Mouse (Mus musculus) ovary, adult 18-20 months (tissue): ENCODE data around the gene Rras2.

Experiments used
- DNase-seq: peaks from one replicate; pipeline ENCODE4 v3.0.0; 2022; ENCODE audit warnings: low spot score, mixed read lengths

The Rras2 gene

DNA sequence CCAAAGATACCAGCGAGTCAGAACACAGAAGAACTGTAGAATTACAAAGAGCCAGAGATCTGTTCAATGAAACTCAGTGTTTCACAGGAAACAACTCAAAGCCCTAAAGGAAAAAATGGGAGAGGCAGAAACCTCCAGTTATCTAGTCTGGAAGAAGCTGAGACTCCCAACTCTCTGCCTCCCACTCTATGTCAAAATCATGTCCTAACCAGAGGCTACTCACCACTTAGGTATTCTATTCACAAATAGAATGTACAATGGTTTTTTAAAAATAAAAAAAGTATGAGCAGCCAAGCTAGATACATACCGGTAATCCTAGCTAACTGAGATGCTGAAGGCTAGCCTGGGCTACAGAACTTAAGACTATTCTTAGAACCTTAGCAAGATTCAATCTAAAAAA is 3.3 kb downstream of the Rras2 start:
- DNase-seq: no peak

DNA sequence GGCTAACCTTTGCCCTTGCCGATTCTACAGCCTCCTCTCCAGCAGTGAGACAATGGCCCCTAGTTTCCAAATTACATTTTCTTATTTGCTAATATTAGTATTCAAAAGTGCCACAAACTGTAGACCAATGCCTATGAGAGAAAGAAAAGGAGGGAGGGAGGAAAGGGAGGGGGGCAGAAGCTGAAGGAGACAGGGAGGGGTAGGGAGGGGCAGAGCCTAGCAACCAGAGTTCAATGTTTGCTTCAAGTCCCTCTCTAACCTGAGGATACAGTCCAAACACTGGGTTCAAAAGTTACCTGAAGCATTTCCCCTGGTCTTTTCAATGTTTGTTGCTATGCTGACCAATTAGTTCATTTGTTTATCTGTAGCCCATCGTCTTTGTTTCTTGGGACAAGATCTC is 7.1 kb downstream of the Rras2 start:
- no peak for DNase-seq

DNA sequence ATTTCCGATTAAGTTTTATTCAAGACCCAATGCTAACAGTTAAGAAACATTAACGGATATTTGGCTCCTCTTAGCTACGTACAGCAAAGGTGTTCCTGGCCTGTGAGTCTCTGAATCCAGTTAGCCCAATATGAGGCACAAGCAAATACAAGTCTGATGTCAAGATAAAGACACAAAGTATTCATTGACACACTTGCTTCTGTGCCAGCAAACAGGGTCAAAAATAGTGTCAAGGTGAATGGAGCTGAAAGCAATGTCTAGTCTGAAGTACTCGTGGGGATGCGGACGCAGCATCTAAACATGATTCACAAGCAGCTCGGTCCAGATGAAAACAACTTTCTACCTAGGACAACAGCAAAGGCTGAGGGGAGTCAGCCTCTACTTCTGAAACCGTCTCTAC is 11.7 kb downstream of the Rras2 start:
- DNase-seq: no peak

DNA sequence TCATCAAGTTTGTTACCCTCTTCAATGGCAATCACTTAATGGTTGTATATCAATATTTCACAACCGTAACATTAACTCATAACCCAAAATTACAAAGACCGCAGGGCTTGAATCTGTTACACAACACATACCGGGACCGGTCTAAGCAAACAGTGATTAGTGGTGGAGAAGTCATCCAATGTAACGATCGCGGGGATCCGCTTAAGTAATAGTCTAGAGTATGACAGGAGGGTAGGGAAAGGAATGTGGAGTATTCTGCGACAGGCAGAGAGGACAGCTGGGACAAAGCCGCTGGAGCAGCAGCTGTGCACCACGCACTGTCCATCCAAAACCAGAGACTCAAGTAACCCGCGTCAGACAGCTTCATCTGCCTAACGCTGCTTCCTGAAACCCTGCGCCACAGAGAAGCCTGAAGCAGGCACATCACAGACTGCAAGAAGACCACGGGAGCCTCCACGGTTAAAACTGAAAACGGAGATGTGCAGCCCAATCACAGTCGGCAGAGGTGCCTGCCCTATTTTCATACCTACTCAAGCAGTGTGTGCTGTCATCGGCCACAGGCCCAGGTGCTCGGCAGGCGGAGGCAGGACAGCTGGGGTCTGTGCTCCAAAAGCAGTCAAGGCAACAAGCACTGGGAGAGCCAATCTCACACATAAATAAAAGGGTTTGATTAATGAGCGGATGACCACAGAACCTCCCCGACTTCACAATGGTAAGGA is 13.8 kb downstream of the Rras2 start:
- DNase-seq: no peak

DNA sequence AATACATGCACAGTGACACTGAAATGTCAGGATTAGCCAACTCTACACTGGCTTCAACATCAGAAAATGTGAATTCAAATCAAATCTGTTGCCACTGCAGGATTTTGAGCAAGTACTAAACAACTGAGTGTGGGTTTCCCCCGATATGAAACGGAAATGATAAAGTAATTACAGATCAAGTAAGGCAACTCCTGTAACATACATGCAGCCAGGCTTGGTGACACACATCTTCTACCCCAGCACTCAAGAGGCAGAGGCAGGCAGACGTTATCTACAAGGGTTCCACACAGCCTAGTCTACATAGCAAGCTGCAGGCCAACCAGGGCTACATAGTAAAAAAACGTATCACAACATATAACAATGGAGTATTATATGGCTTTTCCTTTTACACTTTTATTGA is 14.4 kb downstream of the Rras2 start:
- no peak for DNase-seq

DNA sequence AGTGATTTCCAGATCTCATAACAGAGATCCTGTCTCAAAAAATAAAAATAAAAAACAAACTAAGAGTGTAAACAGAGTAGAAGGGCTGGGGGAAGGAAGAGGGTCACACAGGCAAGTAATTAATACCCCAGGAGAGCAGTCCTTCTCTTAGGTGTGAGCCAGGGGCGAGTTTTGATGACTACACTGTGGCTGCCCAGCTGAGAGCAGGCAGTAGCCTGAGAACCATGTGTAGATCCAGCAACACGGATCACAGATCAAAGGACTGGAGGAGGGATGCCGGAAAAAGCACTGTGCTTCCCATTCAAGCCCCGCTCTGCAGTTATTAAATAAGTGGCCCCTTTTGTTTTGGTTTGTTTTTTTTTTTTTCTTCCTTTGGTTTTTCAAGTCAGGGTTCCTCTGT is 15.0 kb downstream of the Rras2 start:
- DNase-seq: no peak

DNA sequence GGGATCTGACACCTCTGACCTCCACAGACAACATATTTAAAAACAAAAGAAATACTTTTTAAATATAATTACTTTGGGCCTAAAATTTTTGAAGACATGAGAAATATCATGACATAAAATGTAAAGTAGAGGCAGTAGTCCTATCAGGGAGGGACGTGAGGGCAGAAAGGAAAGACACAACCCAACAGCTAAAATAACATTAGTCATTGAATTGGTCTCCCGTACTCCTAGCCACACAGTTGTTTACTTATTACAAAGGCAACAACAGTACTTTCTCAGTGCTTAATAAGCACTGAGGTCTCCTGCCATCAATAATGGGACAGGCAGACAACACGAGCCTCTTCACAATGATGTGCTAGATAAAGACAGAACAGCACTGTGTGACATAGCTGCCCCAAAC is 16.2 kb downstream of the Rras2 start:
- DNase-seq: no peak

DNA sequence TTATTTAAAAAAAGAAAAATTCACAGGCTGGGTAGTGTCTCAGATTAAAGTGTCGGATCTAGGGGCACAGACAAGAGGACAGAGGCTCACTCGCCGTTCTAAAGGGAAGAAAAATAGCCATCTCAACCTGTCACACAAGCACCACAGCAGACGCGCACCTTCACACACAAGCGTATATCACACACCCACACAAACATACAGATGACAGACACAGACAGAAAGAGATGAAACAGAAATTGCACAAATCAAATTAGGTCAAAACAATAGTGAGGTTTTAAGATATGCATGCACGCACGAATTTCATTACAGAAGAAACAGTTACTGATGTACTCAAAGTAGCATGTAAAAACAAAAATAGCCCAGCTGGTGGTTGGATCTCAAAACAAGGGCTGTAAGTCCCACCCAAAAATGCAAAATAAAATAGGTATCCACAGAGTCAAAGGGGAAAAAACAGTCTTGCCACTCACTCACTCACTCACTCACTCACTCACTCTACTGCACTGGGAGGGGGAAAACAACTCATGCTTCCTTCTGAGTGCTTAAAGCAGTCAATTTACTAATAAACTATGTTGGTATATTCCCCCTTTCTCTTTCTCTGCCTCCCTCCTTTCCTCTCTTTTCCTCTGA is 23.9 kb downstream of the Rras2 start:
- no peak for DNase-seq

DNA sequence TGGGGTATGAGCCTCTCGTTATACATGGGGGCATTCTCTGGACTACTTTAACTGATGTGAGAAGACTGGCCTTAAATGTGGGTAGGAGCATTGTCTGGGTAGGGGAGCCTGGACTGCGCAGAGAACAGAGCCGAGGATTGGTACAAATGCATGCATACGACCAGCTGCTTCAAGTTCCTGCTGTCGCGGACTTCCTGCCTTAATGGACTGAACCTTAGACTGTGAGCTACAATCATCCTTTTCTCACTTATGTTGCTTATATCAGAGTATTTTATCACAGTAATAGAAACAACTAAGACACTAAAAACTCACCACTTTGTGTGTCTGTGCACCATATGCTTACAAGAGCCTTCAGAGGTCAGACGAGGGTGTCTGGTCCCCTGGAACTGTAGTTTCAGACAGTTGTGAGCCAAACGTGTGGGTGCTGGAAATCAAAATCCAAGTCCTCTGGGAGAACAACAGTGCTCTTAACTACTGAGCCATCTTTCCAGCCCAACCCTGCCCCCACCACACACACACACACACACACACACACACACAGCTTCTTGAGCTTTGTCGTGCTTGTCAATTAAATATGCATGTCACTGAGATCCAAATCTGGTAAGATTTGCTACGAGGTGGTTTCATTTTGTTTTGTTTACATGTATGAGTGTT is 26.6 kb downstream of the Rras2 start:
- no peak for DNase-seq

DNA sequence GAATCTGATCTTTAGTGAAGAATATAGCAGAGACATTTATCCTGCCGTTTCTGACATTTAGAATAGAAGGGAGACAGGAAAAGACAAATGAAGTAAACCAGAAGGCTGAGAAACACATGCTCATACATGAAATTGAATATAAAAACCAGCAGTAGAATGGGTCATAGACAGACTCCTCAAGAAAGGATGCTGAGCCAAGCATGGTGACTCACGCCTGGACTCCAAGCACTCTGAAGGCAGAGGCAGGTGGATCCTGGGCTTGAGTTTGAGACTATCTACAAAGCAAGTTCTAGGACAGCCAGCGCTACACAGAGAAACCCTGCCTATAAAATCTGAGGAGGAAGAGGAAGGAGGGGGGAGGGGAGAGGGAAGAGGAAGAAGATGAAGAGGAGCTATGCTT is 27.4 kb downstream of the Rras2 start:
- no peak for DNase-seq

DNA sequence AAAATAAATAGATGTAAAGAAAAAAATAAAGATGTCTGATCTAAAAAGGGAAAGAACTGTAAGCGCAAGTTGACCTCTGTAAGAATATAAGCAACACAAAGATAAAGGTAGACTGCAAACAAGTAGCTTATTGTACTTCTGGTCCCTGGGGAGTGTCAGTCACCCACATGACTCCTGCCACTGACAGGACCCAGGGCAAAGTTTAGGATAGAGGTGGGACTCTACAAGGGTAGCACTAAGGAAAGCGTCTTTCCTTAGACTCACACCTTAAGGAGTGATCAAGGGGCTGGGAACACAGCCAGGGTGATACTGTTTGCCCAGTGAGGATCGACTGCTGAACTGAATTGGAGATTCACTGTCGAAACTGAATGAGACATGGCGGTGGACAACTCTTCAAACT is 28.7 kb downstream of the Rras2 start:
- no peak for DNase-seq

DNA sequence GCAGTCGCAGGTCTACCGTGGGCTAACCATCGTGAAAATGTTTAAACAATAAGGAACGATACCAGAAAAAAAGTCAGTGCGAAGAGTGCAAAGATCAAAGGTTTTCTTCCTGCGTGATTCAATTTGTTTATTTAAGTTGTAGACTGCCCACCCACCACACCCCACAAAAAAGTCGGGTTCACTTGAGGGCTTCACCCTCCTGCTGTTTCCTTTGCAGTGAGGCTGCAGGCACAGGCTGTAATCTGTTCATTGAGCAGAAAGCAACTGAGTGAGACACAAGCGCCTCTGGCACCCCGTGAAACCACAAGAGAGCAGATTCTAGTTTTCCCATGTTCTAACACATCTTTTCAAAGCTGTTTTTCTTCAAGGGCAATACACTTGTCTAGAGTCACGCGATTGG is 29.6 kb downstream of the Rras2 start:
- DNase-seq: no peak

DNA sequence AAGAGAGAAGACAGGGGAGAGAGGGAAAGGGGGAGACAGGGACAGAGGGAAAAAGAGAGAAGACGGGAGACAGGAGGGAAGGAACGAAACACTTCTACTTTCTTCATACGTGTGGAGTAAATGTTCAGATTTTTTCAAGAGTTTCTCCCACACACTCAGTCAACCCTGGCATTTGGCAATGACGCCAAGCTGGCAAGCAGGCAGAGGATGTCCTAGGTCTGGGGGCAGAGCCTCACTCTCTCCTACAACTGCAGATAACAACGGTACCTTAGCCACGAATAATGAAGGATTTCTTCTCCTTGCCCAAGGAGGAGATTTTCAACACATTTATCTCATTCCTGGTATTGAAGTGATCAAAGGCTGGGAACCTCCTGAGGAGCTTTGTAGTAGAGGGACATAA is 30.2 kb downstream of the Rras2 start:
- DNase-seq: peak; percentile 44

DNA sequence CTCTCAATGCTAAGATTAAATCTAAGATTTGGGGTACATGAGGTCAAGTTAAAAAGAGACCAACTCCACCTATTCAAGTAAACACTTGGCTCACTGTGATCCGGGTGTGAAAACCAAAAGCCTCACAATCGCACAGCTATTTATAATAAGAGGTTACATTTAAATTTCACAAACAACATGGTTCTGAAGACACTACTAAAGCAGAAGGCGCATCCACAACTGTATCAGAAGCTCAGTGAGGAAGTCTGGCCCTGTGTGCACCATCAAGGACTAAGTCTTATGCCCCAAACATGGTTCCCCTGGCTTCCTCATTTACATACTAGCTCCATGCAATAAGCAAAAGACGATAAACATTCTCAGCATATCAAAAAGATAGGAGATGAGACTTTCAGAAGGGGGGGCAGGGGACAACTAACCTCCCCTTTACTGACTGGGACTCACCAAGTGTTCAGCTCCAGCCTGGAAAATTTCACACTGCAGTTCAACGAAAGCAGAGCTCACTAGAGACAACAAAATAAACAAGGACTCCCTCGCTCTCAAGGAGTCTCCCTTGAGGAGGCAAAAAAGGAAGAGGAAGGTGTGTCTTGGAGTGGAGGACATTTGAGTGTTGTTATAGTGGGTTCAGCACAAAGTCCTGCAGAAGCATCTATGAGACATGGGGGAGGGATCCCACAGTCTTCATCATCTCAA is 31.4 kb downstream of the Rras2 start:
- DNase-seq: no peak

DNA sequence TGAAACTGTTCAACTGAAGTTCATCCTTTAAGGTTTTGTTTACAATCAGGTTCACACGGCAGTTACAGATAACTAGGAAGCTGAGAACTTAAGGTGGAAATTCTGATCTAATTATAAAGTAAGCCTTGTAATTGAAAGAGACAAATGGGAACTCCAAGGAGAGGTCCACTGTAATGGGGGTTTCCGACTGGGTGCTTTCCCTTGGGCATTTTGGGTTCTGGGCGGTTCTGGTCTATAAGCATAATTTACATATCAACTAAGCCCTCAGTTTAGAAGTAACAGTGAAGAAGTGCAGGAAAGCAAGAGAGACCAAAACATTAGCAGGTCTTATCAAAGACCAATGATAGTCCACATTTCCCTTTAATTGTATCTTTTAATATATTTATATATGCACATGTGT is 33.8 kb downstream of the Rras2 start:
- no peak for DNase-seq

DNA sequence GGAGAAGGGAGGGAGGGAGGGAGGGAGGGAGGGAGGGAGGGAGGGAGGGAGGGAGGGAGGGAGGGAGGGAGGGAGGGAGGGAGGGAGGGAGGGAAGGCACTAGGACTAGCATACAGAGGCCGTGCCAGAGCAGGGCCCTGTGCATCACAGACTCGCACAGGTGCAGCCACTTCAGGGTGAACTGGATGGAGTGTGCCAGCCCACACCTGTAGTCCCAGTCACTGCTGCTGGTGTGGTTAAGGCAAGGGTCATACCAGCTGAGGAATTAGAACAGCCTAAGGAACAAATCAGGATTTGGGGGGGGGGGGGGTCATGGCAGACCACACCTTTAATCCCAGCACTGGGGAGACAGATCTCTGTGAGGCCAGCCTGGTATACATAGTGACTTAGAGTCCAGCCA is 34.5 kb downstream of the Rras2 start:
- DNase-seq: no peak

DNA sequence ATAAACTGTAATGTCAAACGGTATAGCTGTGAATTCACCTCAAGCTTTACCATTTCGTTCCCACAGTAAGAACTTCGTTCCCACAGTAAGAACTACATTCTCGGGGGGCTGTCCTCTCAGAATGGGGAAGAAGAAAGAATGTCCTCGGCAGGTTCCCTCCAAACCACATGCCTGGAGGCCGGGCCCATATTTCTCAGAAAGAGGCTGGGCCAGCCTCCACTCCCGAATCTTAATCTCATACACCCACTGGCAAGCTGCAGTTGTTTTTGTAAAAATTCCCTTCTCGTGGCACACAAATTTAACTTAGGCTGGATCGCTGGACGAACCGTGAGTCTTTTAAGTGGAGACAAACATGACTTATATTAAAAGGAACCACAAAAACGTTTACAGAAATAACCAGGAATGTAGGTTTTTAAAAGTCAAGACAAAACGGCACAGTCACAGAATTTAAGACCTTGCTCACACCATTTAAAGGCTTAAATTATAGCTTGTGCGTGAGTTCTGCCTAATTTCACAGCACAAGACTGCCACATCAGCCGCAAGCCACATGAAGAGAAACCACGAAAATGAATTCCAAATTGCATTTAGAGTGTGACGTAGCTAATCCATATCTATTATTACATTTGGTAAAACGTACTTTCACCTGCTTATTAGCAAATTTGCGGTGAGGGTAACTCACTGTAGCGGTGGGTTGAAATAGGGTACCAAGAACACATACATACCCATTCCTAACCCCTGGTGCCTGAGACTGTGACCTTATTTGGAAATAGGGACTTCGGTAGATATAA is 35.8 kb downstream of the Rras2 start:
- DNase-seq: no peak

DNA sequence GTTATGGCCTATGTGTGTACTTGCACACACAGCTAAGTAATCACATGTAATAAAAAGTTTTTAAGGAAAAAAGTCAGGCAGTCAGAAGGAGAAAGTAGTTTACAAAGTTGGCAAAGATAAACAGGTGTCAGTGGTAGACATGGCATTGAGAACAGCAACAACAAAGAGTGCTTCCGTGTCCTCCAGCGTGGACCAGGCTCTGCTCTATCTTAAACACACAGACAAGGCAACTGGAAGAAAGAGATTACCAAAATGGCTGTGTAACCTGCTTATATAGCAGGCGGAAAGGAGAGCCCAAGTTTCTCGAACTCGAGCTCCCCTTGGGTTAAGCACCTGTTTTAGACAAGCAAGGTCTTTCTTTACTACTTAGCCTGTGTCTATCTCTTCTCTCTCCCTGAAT is 37.3 kb downstream of the Rras2 start:
- no peak for DNase-seq

DNA sequence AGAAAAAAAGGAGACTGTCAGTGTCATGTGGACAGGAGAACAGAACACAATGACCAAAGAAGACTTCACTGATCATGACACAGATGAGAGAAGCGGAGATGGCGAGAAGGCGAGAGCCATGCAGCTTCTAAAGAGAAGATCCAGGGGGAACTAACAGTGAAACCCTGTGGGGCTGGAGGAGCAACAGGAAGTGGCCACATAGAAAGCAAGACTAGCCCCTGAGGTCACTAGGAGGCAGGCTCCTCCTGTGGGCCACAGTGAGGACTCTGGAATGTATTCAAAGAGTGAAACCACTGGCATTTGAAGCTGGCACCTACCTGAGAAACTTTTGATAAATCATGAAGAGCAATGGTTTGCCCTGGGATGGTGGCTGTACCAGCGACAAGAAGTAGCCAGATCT is 38.2 kb downstream of the Rras2 start:
- no peak for DNase-seq

DNA sequence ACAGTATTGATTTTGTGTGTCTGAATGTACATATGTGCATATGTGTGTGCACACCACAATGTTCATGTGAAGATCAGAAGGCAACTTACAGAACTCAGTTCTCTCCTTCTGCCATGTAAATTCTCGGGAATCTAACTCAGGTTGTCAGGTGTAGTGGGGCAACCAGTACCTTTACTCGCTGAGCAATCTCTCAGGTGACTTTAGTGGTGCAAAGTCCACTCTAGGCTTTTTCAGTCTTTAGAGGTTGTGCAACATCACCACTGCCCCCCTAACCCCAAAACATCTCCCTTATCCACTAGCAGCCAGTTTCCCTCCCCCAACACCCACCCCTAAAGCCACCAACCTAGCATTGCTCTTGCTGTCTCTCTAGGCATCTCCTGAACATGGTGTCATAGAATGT is 43.0 kb downstream of the Rras2 start:
- no peak for DNase-seq

DNA sequence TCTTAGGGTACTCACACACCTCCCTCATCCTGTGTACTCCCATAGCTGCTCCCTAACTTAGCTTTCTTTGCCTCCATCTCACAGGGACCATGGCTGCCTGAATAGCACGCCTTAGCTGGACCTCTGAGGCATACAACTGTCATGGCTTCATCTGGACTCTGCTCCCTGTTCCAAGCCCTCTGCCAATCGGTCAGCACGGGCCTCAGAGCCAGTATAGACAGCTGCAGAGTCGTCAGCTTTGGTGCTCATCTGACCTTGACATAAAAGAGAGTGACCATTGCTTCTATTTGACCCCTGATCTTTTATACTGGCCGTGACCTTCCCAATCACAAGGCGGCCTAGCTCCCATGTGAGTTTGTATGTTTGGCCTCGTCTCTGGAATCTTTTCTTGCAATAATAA is 43.4 kb downstream of the Rras2 start:
- no peak for DNase-seq
